Mouse (Mus musculus) midbrain, embryonic 13.5 days (tissue): ENCODE data around the gene Tcf3. TPM values are rescaled to one million over a fixed set of nuclear protein-coding genes. Genes with fewer than 3 reads are reported as not detected.

Source experiments
- ATAC-seq: fragments of 200-750 bp; cut with Nextera tagmentation; 2 replicates; pipeline ENCODE4 v1.8.0; 2017; ENCODE audit warnings: mild to moderate bottlenecking, moderate TSS enrichment, moderate library complexity
- H3K27ac ChIP-seq: fragments of 300-500 bp; sonication (generic); 2 replicates; pipeline ENCODE4 v1.5.1; 2015; ENCODE audit warnings: inconsistent platforms, mild to moderate bottlenecking, moderate library complexity
- H3K27me3 ChIP-seq: fragments of 300-500 bp; sonication (generic); 2 replicates; pipeline ENCODE4 v1.6.1; 2015; ENCODE audit warnings: mild to moderate bottlenecking, inconsistent platforms
- H3K36me3 ChIP-seq: fragments of 300-500 bp; sonication (generic); 2 replicates; pipeline ENCODE4 v1.6.1; 2015; ENCODE audit warnings: mild to moderate bottlenecking, inconsistent platforms
- H3K4me1 ChIP-seq: fragments of 300-500 bp; sonication (generic); replicated peaks from 2 replicates; pipeline ENCODE4 v1.6.1; 2015; ENCODE audit warnings: inconsistent platforms
- H3K4me2 ChIP-seq: fragments of 300-500 bp; sonication (generic); replicated peaks from 2 replicates; pipeline ENCODE4 v1.6.1; 2015; ENCODE audit warnings: moderate library complexity, mild to moderate bottlenecking, inconsistent platforms
- H3K4me3 ChIP-seq: fragments of 300-500 bp; sonication (generic); replicated peaks from 2 replicates; pipeline ENCODE4 v1.5.1; 2015; ENCODE audit warnings: mild to moderate bottlenecking, inconsistent platforms
- H3K9ac ChIP-seq: fragments of 300-500 bp; sonication (generic); replicated peaks from 2 replicates; pipeline ENCODE4 v1.6.1; 2015; ENCODE audit warnings: mild to moderate bottlenecking, inconsistent platforms
- H3K9me3 ChIP-seq: fragments of 300-500 bp; sonication (generic); 2 replicates; pipeline ENCODE4 v1.6.1; 2016; ENCODE audit warnings: mild to moderate bottlenecking, inconsistent platforms
- WGBS: fragments of 180-500 bp; shearing (Covaris S2); methylation state at CpG from one replicate; pipeline ENCODE4 v1.1.7; 2015; 5-methylcytosine and 5-hydroxymethylcytosine counted together
- polyA plus RNA-seq: library from polyadenylated mRNA; unstranded; fragments of >200 nt; fragmentation: Nextera tagmentation; extraction: Ambion mirVana; gene quantifications from 2 replicates; pipeline ENCODE4 v1.2.1, GENCODE M21; 2015

Tcf3 gene
- polyA plus RNA-seq, 1 experiment from 2014 or later = 82.3 TPM

DNA sequence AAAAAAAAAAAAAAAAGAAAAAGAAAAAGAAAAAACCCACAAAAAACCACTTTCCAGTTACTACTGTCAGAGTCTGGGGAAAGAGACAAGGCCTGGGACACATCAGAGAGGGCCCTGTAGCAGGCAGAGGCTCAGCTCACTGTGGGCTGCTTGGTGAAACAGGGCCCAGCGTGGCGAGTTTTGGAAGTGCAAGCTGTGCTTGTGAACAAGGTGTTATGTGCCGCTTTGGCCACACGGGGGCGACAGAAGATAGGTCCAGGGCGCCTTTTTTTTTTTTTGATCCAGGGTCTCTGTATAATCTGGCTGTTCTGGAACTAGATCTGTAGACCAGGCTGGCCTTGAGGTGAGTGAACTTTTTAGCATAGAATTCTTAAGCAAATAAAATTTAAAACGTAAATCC lies 57.3 kb downstream of the Tcf3 start:
- peaks cover 5% of the 10 kb centered on the region; the same call in 1 of the 2 replicates for H3K27me3 ChIP-seq
- no peak overlapping the region for H3K4me3 ChIP-seq
- peaks cover 18% of the 10 kb centered on the region for H3K36me3 ChIP-seq
- no peak overlapping the region for H3K9ac ChIP-seq
- H3K4me1 ChIP-seq = peaks cover 18% of the 10 kb centered on the region
- no peaks in the 10 kb centered on the region for H3K9me3 ChIP-seq
- H3K27ac ChIP-seq = no peak overlapping the region
- H3K4me2 ChIP-seq = no peak overlapping the region
- 0 out of 2 replicates have a peak, but pooled peaks have one; percentile 45 for ATAC-seq
- WGBS = 2% methylated on average over 7 of the region's 7 CpGs

DNA sequence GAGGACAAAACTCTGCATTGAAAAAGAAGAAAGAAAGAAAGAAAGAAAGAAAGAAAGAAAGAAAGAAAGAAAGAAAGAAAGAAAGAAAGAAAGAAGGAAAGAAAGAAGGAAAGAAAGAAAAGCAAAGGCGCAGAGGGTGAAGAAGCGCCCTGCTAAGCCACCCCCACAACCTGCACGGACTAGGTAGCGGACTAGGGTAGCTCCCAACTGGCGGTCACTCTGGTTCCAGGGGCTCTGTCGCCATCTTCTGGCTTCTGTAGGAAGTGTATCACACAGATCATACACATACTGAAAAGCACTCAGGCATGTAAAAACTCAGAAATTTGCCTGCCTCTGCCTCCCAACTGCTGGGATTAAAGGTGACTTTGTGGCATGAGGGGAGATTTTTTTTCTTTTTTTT lies 59.4 kb downstream of the Tcf3 start:
- H3K9me3 ChIP-seq = no peaks in the 10 kb centered on the region
- H3K4me3 ChIP-seq = no peak overlapping the region
- peaks cover 12% of the 10 kb centered on the region for H3K4me1 ChIP-seq
- WGBS = 17% methylated on average over 6 of the region's 6 CpGs
- no peak overlapping the region for H3K27ac ChIP-seq
- peaks cover 5% of the 10 kb centered on the region; the same call in 1 of the 2 replicates for H3K27me3 ChIP-seq
- no peak overlapping the region for H3K4me2 ChIP-seq
- ATAC-seq = no peak
- H3K9ac ChIP-seq = no peak overlapping the region
- no peaks in the 10 kb centered on the region for H3K36me3 ChIP-seq

DNA sequence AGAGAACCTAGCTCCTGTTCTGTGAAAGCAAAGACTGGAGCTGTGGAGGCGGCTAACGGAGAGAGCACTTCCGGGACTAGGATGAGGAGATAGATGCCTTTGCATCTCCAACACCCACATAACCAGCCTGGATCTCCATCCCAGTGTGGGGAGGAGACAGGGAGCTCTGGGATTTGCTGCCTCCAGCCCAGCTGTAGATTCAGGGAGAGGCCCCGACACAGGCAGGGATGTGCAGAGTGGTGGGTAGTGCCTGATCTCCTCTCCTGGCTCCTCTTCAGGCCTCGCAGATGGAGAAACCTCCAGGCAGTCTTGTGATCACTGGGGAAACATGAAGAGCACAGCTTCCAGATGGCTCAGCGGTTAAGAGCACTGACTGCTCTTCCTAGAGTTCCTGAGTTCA lies 60.7 kb downstream of the Tcf3 start:
- Histone ChIP-seq H3K9me3 (no peaks in the 10 kb centered on the region), H3K27ac (no peak overlapping the region), H3K4me3 (no peak overlapping the region), H3K4me1 (peaks cover 12% of the 10 kb centered on the region), H3K4me2 (no peak overlapping the region), H3K36me3 (no peaks in the 10 kb centered on the region), H3K27me3 (peaks cover 5% of the 10 kb centered on the region; the same call in 1 of the 2 replicates), H3K9ac (no peak overlapping the region)
- 86% methylated on average over 6 of the region's 6 CpGs for WGBS
- no peak for ATAC-seq

DNA sequence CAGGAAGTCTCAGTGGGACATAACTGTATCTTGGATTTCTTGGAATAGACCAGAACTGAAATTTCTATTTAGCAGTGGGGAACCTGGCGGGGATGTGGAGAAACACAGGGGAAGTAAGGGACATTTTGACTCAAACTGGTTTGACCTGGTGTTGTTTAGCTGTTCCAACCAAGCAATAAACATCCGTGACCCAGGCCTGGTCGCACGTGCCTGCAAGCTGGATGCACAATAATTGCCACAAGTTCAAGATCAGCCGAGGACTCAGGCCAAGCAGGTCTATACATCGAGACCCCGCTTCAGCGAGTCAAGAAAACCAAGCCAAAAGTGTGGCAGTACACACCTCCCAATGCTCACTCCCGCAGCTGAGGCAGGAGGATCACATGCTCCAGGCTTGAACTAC lies 61.5 kb downstream of the Tcf3 start:
- Histone ChIP-seq H3K4me1 (peaks cover 12% of the 10 kb centered on the region), H3K9me3 (no peaks in the 10 kb centered on the region), H3K4me2 (peak overlapping the region; percentile 35), H3K36me3 (no peaks in the 10 kb centered on the region), H3K4me3 (peak overlapping the region; percentile 23; the same call in 1 of the 2 replicates), H3K27me3 (peaks cover 10% of the 10 kb centered on the region; the same call in 1 of the 2 replicates), H3K27ac (0 out of 2 replicates have a peak overlapping the region, but pooled peaks have one; percentile 1), H3K9ac (peak overlapping the region; percentile 21; the same call in 1 of the 2 replicates)
- WGBS = 52% methylated on average over 9 of the region's 9 CpGs
- ATAC-seq = no peak

DNA sequence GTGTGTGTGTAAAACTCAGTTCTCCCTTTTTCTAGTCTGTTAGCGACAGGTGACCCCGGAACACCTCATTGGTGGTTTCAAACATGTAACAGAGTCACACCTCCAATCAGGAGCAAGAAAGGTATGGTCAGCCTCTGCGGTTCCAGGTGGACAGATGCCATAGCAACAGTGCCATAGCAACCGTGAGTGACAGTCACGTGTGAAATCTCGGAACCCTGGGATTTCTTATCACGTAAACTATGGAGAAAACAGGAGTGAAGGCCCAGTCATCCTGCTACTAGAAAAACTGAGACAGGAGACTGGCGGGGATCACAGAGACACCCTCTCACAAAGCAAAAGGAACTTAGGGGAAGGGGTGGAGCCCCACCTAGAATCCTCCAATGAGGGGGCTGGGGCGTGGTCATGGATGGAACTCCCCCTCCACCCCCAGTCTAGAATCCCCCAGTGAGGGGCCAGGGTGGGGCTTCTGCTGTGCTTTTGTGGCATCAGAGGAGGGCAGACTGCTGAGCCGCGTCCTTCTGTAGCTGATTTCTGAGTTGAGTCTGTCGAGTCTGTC lies 62.0 kb downstream of the Tcf3 start:
- Histone ChIP-seq H3K4me1 (peaks cover 12% of the 10 kb centered on the region), H3K27me3 (peaks cover 10% of the 10 kb centered on the region; the same call in 1 of the 2 replicates), H3K9me3 (no peaks in the 10 kb centered on the region), H3K9ac (0 out of 2 replicates have a peak overlapping the region, but pooled peaks have one; percentile 21), H3K4me2 (peak overlapping the region; percentile 35), H3K27ac (0 out of 2 replicates have a peak overlapping the region, but pooled peaks have one; percentile 1), H3K36me3 (no peaks in the 10 kb centered on the region), H3K4me3 (peak overlapping the region; percentile 23)
- ATAC-seq = peak; percentile 73
- 7% methylated on average over 12 of the region's 12 CpGs for WGBS

DNA sequence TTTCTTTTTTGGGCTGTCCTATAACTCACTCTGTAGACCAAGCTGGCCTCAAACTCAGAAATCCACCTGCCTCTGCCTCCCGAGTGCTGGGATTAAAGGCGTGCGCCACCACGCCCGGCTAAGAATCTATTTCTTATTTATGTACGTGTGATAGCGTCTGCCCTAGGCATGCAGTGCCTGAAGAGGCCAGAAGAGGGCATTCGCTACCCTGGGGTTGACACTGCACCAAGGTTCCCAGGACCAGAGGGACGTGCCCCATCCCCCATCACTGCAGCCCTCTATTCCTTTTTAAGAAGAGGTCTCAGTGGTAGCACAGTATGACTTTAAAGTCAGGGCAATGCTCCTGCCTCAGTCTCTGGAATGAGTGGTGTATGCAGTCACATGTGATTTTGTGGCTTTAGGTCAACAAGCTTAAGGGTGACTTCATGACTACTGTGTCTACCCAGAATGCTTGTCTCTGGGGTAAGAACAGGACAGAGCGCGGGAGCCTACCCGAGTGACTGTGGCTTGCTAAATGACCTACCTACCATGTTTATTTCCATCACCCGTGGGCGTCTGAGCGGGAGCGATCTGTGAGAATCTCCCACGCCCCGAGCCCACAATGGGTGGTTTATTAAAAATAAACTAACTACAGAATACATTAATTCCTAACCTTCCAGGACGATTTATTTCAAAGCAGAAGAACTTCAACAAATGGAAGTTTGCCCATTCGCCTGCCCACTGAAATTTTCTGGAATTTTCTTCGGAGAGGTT lies 63.3 kb downstream of the Tcf3 start:
- H3K9me3 ChIP-seq = no peaks in the 10 kb centered on the region
- no peak overlapping the region for H3K27ac ChIP-seq
- H3K36me3 ChIP-seq = no peaks in the 10 kb centered on the region
- no peak overlapping the region for H3K9ac ChIP-seq
- ATAC-seq = no peak
- no peak overlapping the region for H3K4me2 ChIP-seq
- H3K4me3 ChIP-seq = no peak overlapping the region
- WGBS = 84% methylated on average over 21 of the region's 21 CpGs
- peaks cover 10% of the 10 kb centered on the region; the same call in 1 of the 2 replicates for H3K27me3 ChIP-seq
- peaks cover 12% of the 10 kb centered on the region for H3K4me1 ChIP-seq

DNA sequence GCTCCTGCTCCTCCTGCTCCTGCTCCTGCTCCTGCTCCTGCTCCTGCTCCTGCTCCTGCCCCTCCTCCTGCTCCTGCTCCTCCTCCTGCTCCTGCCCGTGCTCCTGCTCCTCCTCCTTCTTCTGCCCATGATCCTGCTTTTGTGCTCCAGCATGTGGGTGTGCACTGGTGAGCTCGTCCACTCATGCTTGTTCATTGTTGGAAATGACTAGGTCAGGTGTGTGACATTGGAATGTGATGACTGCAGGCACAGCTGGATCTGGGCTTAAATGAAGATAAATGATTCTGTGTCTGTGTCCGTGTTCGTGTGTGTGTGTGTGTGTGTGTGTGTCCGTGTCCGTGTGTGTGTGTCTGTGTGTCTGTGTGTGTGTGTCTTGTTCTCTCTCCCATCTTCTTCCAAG lies 65.1 kb downstream of the Tcf3 start:
- H3K4me2 ChIP-seq = no peak overlapping the region
- no peak overlapping the region for H3K9ac ChIP-seq
- H3K36me3 ChIP-seq = no peaks in the 10 kb centered on the region
- WGBS = 90% methylated on average over 6 of the region's 6 CpGs
- H3K27ac ChIP-seq = no peak overlapping the region
- H3K9me3 ChIP-seq = no peaks in the 10 kb centered on the region
- no peak overlapping the region for H3K4me3 ChIP-seq
- H3K4me1 ChIP-seq = peaks cover 19% of the 10 kb centered on the region
- peaks cover 10% of the 10 kb centered on the region; the same call in 1 of the 2 replicates for H3K27me3 ChIP-seq
- ATAC-seq = no peak

DNA sequence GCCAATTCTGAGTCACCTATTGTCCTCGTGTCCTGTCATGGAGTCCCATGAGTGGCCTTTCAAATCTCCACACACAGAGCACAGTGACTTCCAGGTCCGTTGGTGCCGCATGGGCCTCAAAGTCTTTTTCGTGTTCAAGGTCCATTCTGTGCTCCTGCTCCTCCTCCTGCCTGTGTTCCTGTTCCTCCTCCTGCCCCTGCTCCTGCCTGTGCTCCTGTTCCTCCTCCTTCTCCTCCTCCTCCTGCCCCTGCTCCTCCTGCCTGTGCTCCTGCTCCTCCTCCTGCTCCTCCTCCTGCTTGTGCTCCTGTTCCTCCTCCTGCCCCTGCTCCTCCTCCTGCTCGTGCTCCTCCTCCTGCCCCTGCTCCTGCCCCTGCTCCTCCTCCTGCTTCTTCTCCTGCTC lies 65.5 kb downstream of the Tcf3 start:
- Histone ChIP-seq H3K36me3 (no peaks in the 10 kb centered on the region), H3K27ac (no peak overlapping the region), H3K9ac (no peak overlapping the region), H3K9me3 (no peaks in the 10 kb centered on the region), H3K4me1 (peaks cover 19% of the 10 kb centered on the region), H3K27me3 (peaks cover 11% of the 10 kb centered on the region; the same call in 1 of the 2 replicates), H3K4me3 (no peak overlapping the region), H3K4me2 (no peak overlapping the region)
- no peak for ATAC-seq
- 64% methylated on average over 5 of the region's 5 CpGs for WGBS

DNA sequence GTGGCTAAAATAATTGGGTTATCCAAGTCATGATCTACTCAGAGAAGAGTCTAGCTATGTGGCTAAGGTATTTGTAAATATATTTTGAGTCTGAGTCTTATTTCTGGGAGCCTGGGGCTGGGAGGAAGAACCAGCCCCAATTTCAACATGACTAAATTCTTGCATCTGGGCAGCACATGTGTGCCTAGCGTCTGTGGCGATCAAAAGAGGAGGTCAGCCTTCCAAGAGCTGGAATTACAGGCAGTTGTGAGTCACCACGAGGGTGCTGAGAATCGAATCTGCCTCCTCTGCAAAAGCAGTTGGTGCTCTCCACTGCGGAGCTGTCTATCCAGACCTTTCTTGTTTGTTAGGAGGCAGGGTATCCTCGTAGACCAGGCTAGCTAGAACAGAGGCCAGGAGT lies 67.7 kb downstream of the Tcf3 start:
- Histone ChIP-seq H3K36me3 (no peaks in the 10 kb centered on the region), H3K27ac (no peak overlapping the region), H3K27me3 (peaks cover 12% of the 10 kb centered on the region; the same call in 1 of the 2 replicates), H3K4me2 (no peak overlapping the region), H3K9me3 (no peaks in the 10 kb centered on the region), H3K4me3 (no peak overlapping the region), H3K9ac (no peak overlapping the region), H3K4me1 (peaks cover 7% of the 10 kb centered on the region)
- WGBS = 69% methylated on average over 6 of the region's 6 CpGs
- ATAC-seq = no peak

DNA sequence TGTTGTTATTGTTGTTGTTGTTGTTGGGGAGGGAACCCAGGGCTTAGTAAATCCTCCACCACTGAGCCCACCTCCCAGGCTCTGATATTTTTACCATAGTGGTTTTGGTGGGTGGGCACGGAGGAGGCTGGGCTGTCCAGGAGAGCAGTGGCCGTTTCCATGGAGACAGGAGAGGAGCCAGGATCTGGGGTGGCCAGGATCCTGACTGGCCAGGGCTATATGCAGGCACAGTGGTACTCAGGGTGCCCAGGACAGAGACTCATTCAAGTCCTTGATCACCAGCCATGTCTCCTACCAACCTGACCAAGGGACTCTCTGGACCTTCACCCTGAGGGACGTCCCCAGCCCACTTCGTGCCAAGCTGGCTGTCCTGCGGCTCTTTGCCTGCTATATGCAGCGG lies 69.7 kb downstream of the Tcf3 start:
- Histone ChIP-seq H3K4me3 (no peak overlapping the region), H3K36me3 (no peaks in the 10 kb centered on the region), H3K9ac (no peak overlapping the region; the same call in 1 of the 2 replicates), H3K4me1 (peaks cover 7% of the 10 kb centered on the region), H3K4me2 (no peak overlapping the region), H3K27me3 (peaks cover 31% of the 10 kb centered on the region), H3K9me3 (no peaks in the 10 kb centered on the region), H3K27ac (no peak overlapping the region)
- WGBS = 27% methylated on average over 6 of the region's 6 CpGs
- peak; percentile 58; the same call in 1 of the 2 replicates for ATAC-seq
